Mouse (Mus musculus): ENCODE results near the gene Cep112.
A peak's percentile ranks its signal among the peaks of the same experiment; 100 is the strongest.

GRCm38 (mm10) chr11:108752301-108752700, 327.3 kb downstream of the Cep112 start:
- TF ChIP-seq CTCF (conservative IDR thresholded peaks at IDR 0.05; ENCODE audit: insufficient read depth, insufficient read length, low read depth, low read length) (0 out of 2 replicates have a peak, but pooled peaks have one; percentile 4), POLR2A (IDR thresholded peaks at IDR 0.05; ENCODE audit: low read depth, low read length) (no peak)

All from kidney, adult 2 months (tissue).